Mouse (Mus musculus): ENCODE results near the gene Ly6g6c. TPM values are rescaled to one million over a fixed set of nuclear protein-coding genes. Genes with fewer than 3 reads are reported as not detected.
"Not testable (repeated sequence)": the region's sequence is repeated elsewhere in the genome, so short reads cannot be mapped to it uniquely, and the experiment has no call there.

Gene Ly6g6c
- polyA plus RNA-seq, 1 experiment, result 4.0 TPM

- peaks cover 2% of the 10 kb centered on the region for H3K4me1 ChIP-seq (ENCODE audit: control insufficient read depth, insufficient read depth, low read length)
- no peak overlapping the region for H3K4me3 ChIP-seq (ENCODE audit: low read depth, low read length)
- TF ChIP-seq POLR2A (IDR thresholded peaks at IDR 0.05; ENCODE audit: insufficient read depth, low read length) (no peak), EP300 (IDR thresholded peaks at IDR 0.05; ENCODE audit: insufficient read depth, low read depth, low read length) (no peak), CTCF (IDR thresholded peaks at IDR 0.05; ENCODE audit: low read depth, low read length) (peak; percentile 59)
- no peak overlapping the region for H3K27ac ChIP-seq (ENCODE audit: insufficient read depth, low read length)
- no peak overlapping the region for H3K9ac ChIP-seq (ENCODE audit: low read depth, poor library complexity, severe bottlenecking)
- H3K27me3 ChIP-seq (ENCODE audit: control insufficient read depth, insufficient read depth, low read length, poor library complexity, severe bottlenecking), result no peaks in the 10 kb centered on the region
- H3K36me3 ChIP-seq (ENCODE audit: control insufficient read depth, insufficient read depth, low read length, poor library complexity, severe bottlenecking), result no peaks in the 10 kb centered on the region
- H3K9me3 ChIP-seq (replicated peaks; ENCODE audit: control insufficient read depth, insufficient read depth, low read length, poor library complexity, severe bottlenecking), result no peaks in the 10 kb centered on the region
These were observed 35.3 kb upstream of the Ly6g6c start for GRCm38 (mm10) chr17:35029691-35030532.

DNA sequence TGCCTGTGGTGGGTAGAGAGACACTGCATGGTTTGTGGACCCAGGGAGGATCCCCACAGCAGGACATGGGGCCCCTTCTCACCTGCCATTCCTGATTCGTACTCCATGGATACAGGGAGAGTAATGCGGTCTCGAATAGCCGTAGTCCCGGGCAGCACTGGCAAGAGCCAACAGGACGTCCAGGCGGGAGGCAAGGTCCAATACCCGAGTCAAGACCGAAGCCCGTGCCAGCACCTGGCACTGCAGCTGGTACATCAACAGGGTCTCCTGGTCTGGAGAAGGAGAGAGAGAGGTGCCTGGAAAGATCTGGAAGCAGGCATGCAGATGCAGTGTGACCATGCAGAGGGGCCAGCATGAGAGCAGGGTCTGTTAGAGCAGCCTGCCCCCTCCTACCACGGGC lies 33.9 kb upstream of the Ly6g6c start:
- Histone ChIP-seq H3K4me1 (ENCODE audit: control insufficient read depth, insufficient read depth, low read length) (no peaks in the 10 kb centered on the region), H3K9ac (ENCODE audit: low read depth, poor library complexity, severe bottlenecking) (no peak overlapping the region), H3K27ac (ENCODE audit: insufficient read depth, low read length) (no peak overlapping the region), H3K9me3 (replicated peaks; ENCODE audit: control insufficient read depth, insufficient read depth, low read length, poor library complexity, severe bottlenecking) (no peaks in the 10 kb centered on the region), H3K4me3 (ENCODE audit: low read depth, low read length) (no peak overlapping the region), H3K27me3 (ENCODE audit: control insufficient read depth, insufficient read depth, low read length, poor library complexity, severe bottlenecking) (no peaks in the 10 kb centered on the region), H3K36me3 (ENCODE audit: control insufficient read depth, insufficient read depth, low read length, poor library complexity, severe bottlenecking) (no peaks in the 10 kb centered on the region)
- no peak for TF ChIP-seq POLR2A (IDR thresholded peaks at IDR 0.05; ENCODE audit: insufficient read depth, low read length)
- no peak for TF ChIP-seq CTCF (IDR thresholded peaks at IDR 0.05; ENCODE audit: low read depth, low read length)
- TF ChIP-seq EP300 (IDR thresholded peaks at IDR 0.05; ENCODE audit: insufficient read depth, low read depth, low read length), result no peak

DNA sequence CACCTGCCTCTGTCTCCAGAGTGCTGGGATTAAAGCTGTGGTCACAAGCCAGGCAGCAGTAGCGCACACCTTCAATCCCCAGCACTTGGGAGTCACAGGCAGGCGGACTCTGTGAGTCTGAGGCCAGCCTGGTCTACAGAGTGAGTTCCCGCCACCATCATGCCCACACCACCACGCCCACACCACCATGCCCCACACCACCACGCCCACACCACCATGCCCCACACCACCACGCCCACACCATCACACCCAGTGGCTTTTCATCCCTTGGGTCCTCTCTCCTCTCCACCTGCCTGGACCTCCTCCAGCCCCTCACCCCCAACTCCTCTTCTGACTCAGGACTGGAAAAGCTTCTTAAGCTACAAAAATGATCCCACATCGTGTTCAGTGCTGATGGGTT lies 33.3 kb upstream of the Ly6g6c start:
- no peak for TF ChIP-seq POLR2A (IDR thresholded peaks at IDR 0.05; ENCODE audit: insufficient read depth, low read length)
- no peak for TF ChIP-seq EP300 (IDR thresholded peaks at IDR 0.05; ENCODE audit: insufficient read depth, low read depth, low read length)
- no peak for TF ChIP-seq CTCF (IDR thresholded peaks at IDR 0.05; ENCODE audit: low read depth, low read length)
- Histone ChIP-seq H3K4me1 (ENCODE audit: control insufficient read depth, insufficient read depth, low read length) (no peaks in the 10 kb centered on the region), H3K27me3 (ENCODE audit: control insufficient read depth, insufficient read depth, low read length, poor library complexity, severe bottlenecking) (no peaks in the 10 kb centered on the region), H3K4me3 (ENCODE audit: low read depth, low read length) (no peak overlapping the region), H3K9ac (ENCODE audit: low read depth, poor library complexity, severe bottlenecking) (no peak overlapping the region), H3K36me3 (ENCODE audit: control insufficient read depth, insufficient read depth, low read length, poor library complexity, severe bottlenecking) (no peaks in the 10 kb centered on the region), H3K9me3 (replicated peaks; ENCODE audit: control insufficient read depth, insufficient read depth, low read length, poor library complexity, severe bottlenecking) (no peaks in the 10 kb centered on the region), H3K27ac (ENCODE audit: insufficient read depth, low read length) (no peak overlapping the region)

GRCm38 (mm10) chr17:35032323-35032870 lies 32.8 kb upstream of the Ly6g6c start:
- H3K27ac ChIP-seq (ENCODE audit: insufficient read depth, low read length), result no peak overlapping the region
- H3K4me3 ChIP-seq (ENCODE audit: low read depth, low read length), result no peak overlapping the region
- H3K4me1 ChIP-seq (ENCODE audit: control insufficient read depth, insufficient read depth, low read length), result no peaks in the 10 kb centered on the region
- no peaks in the 10 kb centered on the region for H3K9me3 ChIP-seq (replicated peaks; ENCODE audit: control insufficient read depth, insufficient read depth, low read length, poor library complexity, severe bottlenecking)
- H3K27me3 ChIP-seq (ENCODE audit: control insufficient read depth, insufficient read depth, low read length, poor library complexity, severe bottlenecking), result no peaks in the 10 kb centered on the region
- no peak overlapping the region for H3K9ac ChIP-seq (ENCODE audit: low read depth, poor library complexity, severe bottlenecking)
- no peaks in the 10 kb centered on the region for H3K36me3 ChIP-seq (ENCODE audit: control insufficient read depth, insufficient read depth, low read length, poor library complexity, severe bottlenecking)
- TF ChIP-seq CTCF (IDR thresholded peaks at IDR 0.05; ENCODE audit: low read depth, low read length), result no peak

DNA sequence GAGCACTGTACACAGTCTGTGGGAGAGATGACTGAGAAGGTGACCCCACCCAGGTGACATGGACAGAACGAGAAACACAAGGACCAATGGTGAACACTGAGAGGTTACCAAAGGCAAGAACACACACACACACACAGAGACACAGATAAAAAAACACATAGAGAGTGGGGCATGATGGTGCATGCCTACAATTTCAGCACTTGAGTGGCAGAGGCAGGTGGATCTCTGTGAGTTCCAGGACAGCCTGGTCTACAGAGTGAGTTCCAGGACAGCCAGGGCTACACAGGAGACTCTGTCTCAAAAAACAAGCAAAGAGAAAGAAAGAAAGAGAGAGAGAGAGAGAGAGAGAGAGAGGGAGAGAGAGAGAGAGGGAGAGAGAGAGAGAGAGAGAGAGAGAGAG lies 31.5 kb upstream of the Ly6g6c start:
- not testable (repeated sequence) for H3K9me3 ChIP-seq (replicated peaks; ENCODE audit: control insufficient read depth, insufficient read depth, low read length, poor library complexity, severe bottlenecking); H3K27me3 ChIP-seq (ENCODE audit: control insufficient read depth, insufficient read depth, low read length, poor library complexity, severe bottlenecking); H3K36me3 ChIP-seq (ENCODE audit: control insufficient read depth, insufficient read depth, low read length, poor library complexity, severe bottlenecking); H3K27ac ChIP-seq (ENCODE audit: insufficient read depth, low read length); H3K4me1 ChIP-seq (ENCODE audit: control insufficient read depth, insufficient read depth, low read length); H3K4me3 ChIP-seq (ENCODE audit: low read depth, low read length); H3K9ac ChIP-seq (ENCODE audit: low read depth, poor library complexity, severe bottlenecking)

DNA sequence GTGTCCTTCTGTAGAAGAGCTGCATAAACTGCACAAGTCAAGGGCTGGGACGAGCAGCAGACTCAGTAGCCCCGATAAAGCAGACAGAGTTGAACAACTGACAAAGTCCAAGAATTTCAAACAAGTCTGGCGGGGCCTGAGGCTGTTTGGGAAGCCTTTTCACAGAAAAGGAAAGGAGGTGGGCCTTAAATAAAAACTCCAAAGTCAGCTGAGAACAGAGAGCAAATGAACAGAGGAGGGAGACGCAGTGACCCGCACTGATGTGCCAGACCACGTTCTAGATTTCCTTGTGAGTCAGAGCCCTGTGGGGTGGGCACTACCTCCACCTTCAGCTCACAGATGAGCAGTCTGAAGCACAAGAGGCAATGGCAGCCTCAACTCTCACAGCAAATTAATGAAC lies 30.3 kb upstream of the Ly6g6c start:
- no peak for TF ChIP-seq POLR2A (IDR thresholded peaks at IDR 0.05; ENCODE audit: insufficient read depth, low read length)
- TF ChIP-seq EP300 (IDR thresholded peaks at IDR 0.05; ENCODE audit: insufficient read depth, low read depth, low read length), result no peak
- TF ChIP-seq CTCF (IDR thresholded peaks at IDR 0.05; ENCODE audit: low read depth, low read length), result no peak
- Histone ChIP-seq H3K9me3 (replicated peaks; ENCODE audit: control insufficient read depth, insufficient read depth, low read length, poor library complexity, severe bottlenecking) (no peaks in the 10 kb centered on the region), H3K4me1 (ENCODE audit: control insufficient read depth, insufficient read depth, low read length) (no peaks in the 10 kb centered on the region), H3K4me3 (ENCODE audit: low read depth, low read length) (no peak overlapping the region), H3K27ac (ENCODE audit: insufficient read depth, low read length) (no peak overlapping the region), H3K27me3 (ENCODE audit: control insufficient read depth, insufficient read depth, low read length, poor library complexity, severe bottlenecking) (no peaks in the 10 kb centered on the region), H3K9ac (ENCODE audit: low read depth, poor library complexity, severe bottlenecking) (no peak overlapping the region), H3K36me3 (ENCODE audit: control insufficient read depth, insufficient read depth, low read length, poor library complexity, severe bottlenecking) (no peaks in the 10 kb centered on the region)

Data from ES-Bruce4 (cell line).